In genomic region chr8:122997963-122998362, GRCm38 (mm10) we compare ENCODE assay signal across 20 mouse cellular contexts.
"Had no signal": no experiment of that assay in that cellular context is flagged by ENCODE, and none has a peak within 500 bp of the region (broad histone marks: within the 10 kb centered on the region; RNA-seq: fewer than 3 reads in every experiment).

No protein-coding gene starts in this region.

- H3K9me3 ChIP-seq: limb, embryonic 13.5 days; liver, embryonic 12.5 days; liver, embryonic 15.5 days; midbrain, embryonic 15.5 days; neural tube, embryonic 12.5 days; neural tube, embryonic 15.5 days; stomach, embryonic 15.5 days had no signal

- H3K27me3 ChIP-seq: limb, embryonic 13.5 days; liver, embryonic 12.5 days; liver, embryonic 15.5 days; midbrain, embryonic 15.5 days; neural tube, embryonic 12.5 days; neural tube, embryonic 15.5 days; stomach, embryonic 15.5 days had no signal

- H3K9ac ChIP-seq: limb, embryonic 13.5 days; liver, embryonic 12.5 days; liver, embryonic 15.5 days; midbrain, embryonic 15.5 days; neural tube, embryonic 12.5 days; neural tube, embryonic 15.5 days; stomach, embryonic 15.5 days had no signal

- H3K27ac ChIP-seq: limb, embryonic 13.5 days; liver, embryonic 12.5 days; liver, embryonic 15.5 days; midbrain, embryonic 15.5 days; neural tube, embryonic 12.5 days; neural tube, embryonic 15.5 days; stomach, embryonic 15.5 days had no signal

- H3K4me2 ChIP-seq: limb, embryonic 13.5 days; liver, embryonic 12.5 days; liver, embryonic 15.5 days; midbrain, embryonic 11.5 days; midbrain, embryonic 15.5 days; neural tube, embryonic 12.5 days; neural tube, embryonic 15.5 days; stomach, embryonic 15.5 days had no signal

- H3K4me3 ChIP-seq: limb, embryonic 13.5 days; liver, embryonic 12.5 days; liver, embryonic 15.5 days; midbrain, embryonic 15.5 days; neural tube, embryonic 12.5 days; neural tube, embryonic 15.5 days; stomach, embryonic 15.5 days had no signal

- DNase-seq: kidney, adult 9 months; kidney, postnatal 14 days; kidney, postnatal 4 days; left cerebral cortex, postnatal 4 days; liver; lung, adult 18-20 months; lung, postnatal 4 days; retina, postnatal 1 day; right cerebral cortex, postnatal 25 days; spleen, adult 18-20 months; thymus, adult 18-20 months; thymus, postnatal 4 days had no signal

- ATAC-seq: liver, embryonic 12.5 days; midbrain, embryonic 15.5 days had no signal

- H3K36me3 ChIP-seq: limb, embryonic 13.5 days; liver, embryonic 12.5 days; liver, embryonic 15.5 days; midbrain, embryonic 15.5 days; neural tube, embryonic 12.5 days; neural tube, embryonic 15.5 days; stomach, embryonic 15.5 days had no signal
